In genomic region chr13:116596346-116596745, GRCm38 (mm10) we compare ENCODE assay signal across 14 mouse cellular contexts.
"Had no signal": no experiment of that assay in that cellular context is flagged by ENCODE, and none has a peak within 500 bp of the region (broad histone marks: within the 10 kb centered on the region; RNA-seq: fewer than 3 reads in every experiment).

No protein-coding gene starts in this region.

- DNase-seq: gastrocnemius, adult 2 months; gastrocnemius, postnatal 10 days; gastrocnemius, postnatal 25 days; heart, adult 18-20 months; heart, postnatal 10 days; heart, postnatal 4 days; kidney, adult 18-20 months; kidney, adult 8-10 months; kidney, postnatal 14 days; kidney, postnatal 36 days; layer of hippocampus, adult 9-11 months; layer of hippocampus, postnatal 36 days; liver; liver, embryonic 13.5 days had no signal
